Mouse (Mus musculus) splenic B cell, adult 2 months (primary cell): ENCODE results near the gene Smarcad1.

Source experiments
- DNase-seq: peaks from one replicate; pipeline ENCODE4 v3.0.0-alpha.2; 2011; ENCODE audit warnings: low read depth, low spot score
- H3K27me3 ChIP-seq: 2 replicates; pipeline ENCODE4 v1.6.1; 2012; ENCODE audit warnings: mild to moderate bottlenecking, low read length, moderate library complexity, mixed read lengths; ENCODE audit not compliant: control insufficient read depth, poor library complexity, insufficient read depth, severe bottlenecking
- H3K36me3 ChIP-seq: 2 replicates; pipeline ENCODE4 v1.6.1; 2012; ENCODE audit warnings: mild to moderate bottlenecking, low read length, moderate library complexity, mixed read lengths; ENCODE audit not compliant: control insufficient read depth, poor library complexity, insufficient read depth, severe bottlenecking

Gene Smarcad1

DNA sequence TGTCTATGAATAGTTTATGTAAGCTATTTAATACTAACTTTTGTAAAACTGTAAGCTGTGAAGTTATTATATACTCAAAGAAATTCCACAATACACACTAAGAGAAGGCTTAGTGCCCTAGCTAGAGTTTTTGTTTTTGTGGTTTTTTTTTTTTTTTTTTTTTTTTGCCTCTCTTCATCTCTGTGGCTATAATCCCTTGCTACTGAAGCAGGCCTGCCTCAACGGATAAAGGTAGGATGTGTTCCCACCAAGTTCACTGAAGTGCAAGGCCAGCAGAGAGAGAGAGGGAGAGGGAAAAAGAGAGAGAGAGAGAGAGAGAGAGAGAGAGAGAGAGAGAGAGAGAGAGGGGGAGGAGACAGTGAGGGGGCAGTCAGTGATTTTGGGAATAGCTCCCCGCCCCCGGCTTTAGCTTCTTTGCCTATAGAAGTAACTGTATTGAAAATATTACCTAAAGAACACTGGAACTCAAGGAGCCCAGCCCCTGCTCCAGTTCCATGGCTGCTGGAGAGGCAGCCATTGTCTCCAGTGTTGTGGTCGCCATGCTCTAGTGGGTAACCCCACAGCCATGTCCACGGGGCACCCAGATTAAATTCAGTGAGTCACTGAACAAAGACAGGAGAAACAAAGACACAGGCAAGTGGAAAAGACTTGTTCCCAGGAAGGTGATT is 97.8 kb downstream of the Smarcad1 start:
- H3K27me3 ChIP-seq, result no peaks in the 10 kb centered on the region
- H3K36me3 ChIP-seq, result no peaks in the 10 kb centered on the region
- peak; percentile 50 for DNase-seq

DNA sequence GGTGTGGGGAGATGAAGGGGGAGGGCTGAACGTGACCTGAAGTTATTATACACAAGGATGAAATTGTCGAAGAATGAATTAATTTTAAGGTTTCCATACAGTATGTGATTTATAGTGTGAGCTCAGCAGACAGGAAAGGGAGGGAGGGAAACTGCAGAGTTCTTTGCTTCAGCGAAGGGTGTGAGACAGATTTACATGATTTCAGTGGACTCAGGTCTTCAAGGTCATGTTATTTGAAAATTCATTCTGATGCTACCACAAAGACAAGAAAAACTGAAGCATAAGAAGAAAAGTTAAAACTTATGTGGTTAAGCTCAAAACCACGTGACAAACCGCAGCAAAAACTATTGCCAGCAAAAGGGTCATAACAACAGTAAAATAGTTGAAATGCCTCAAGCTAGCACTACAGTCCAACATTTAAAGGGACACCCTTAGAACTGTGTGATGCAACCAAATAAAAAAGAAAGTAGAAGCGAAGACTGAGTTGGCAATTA is 98.4 kb downstream of the Smarcad1 start:
- no peaks in the 10 kb centered on the region for H3K27me3 ChIP-seq
- DNase-seq, result peak; percentile 62
- H3K36me3 ChIP-seq, result no peaks in the 10 kb centered on the region

GRCm38 (mm10) chr6:65142316-65142715 is 99.9 kb downstream of the Smarcad1 start:
- Histone ChIP-seq H3K36me3 (no peaks in the 10 kb centered on the region), H3K27me3 (no peaks in the 10 kb centered on the region)
- DNase-seq, result peak; percentile 9

GRCm38 (mm10) chr6:65144621-65145205 is 102.3 kb downstream of the Smarcad1 start, which contains the start of gene Hpgds:
Hpgds (minus strand) TSS chr6:65144908.
- peak; percentile 94 for DNase-seq
- Histone ChIP-seq H3K36me3 (no peaks in the 10 kb centered on the region), H3K27me3 (no peaks in the 10 kb centered on the region)

DNA sequence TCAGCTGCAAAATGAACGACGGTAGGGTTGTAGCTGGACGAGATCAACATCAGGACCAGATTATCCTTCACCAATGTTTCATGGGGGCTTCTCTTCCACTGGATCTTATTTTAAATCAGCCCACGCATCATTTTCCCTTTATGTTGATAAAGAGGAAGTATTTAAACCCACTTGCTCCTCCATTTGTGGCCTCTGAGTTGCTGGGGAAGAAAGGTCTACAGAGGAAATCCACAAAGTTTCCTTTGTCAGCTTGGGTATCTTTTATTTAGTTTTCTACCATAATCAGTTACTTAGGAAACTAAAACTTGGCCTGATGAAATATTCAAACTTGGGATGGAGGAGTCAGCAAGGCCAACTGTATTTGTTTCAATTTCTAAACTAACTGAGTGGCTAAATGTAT is 104.0 kb downstream of the Smarcad1 start:
- H3K27me3 ChIP-seq, result no peaks in the 10 kb centered on the region
- no peaks in the 10 kb centered on the region for H3K36me3 ChIP-seq
- DNase-seq, result peak; percentile 32

- no peaks in the 10 kb centered on the region for H3K27me3 ChIP-seq
- H3K36me3 ChIP-seq, result no peaks in the 10 kb centered on the region
- no peak for DNase-seq
Observed at GRCm38 (mm10) chr6:65150703-65151102, 108.3 kb downstream of the Smarcad1 start.

DNA sequence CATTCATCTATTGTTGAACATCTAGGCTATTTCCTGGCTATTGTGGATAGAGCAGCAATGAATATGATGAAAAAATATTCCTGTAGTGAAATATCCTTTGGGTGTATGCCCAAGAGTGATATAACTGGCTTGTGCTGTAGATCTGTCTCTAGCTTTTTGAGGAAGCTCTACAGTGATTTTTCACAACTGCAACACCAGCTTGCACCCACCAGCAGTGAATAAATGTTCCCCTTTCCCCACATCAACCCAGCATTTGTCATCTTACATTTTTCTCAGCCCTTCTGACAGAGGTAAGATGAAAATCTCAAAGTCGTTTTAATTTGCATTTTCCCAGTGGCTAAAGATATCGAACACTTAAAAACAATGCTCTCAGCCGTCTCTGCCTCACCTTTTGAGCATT is 111.2 kb downstream of the Smarcad1 start:
- H3K36me3 ChIP-seq, result no peaks in the 10 kb centered on the region
- H3K27me3 ChIP-seq, result no peaks in the 10 kb centered on the region
- no peak for DNase-seq

- Histone ChIP-seq H3K36me3 (no peaks in the 10 kb centered on the region), H3K27me3 (no peaks in the 10 kb centered on the region)
- no peak for DNase-seq
Observed at GRCm38 (mm10) chr6:65157042-65157441, 114.7 kb downstream of the Smarcad1 start.

DNA sequence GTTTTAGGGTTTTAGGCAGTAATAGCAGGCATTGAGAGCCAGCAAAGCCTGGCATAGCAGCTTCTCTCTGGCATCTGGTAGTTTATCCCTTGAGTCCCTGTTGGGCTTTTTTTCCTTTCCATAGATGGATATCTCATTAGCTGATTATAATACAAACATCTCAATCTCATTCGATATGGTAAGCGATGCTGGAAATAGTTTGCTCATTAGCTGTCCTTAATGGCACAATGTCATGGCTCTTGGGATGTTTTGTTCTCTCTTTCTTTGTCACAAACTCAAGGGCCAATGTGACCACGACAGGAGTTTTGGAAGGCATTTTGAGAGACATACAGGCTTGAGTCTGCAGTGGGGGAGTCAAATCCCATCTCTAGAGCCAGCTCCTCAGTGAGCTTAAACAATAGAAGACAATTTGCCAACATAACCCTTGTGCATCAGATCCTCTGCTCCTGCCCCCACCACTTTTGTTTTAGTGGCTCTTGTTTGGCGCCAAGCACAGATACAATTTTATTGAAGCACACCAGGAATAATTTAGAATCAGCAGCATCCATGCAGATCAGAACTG is 117.1 kb downstream of the Smarcad1 start:
- Histone ChIP-seq H3K36me3 (no peaks in the 10 kb centered on the region), H3K27me3 (no peaks in the 10 kb centered on the region)
- DNase-seq, result no peak

GRCm38 (mm10) chr6:65164137-65164536 is 121.8 kb downstream of the Smarcad1 start:
- Histone ChIP-seq H3K36me3 (no peaks in the 10 kb centered on the region), H3K27me3 (no peaks in the 10 kb centered on the region)
- no peak for DNase-seq

GRCm38 (mm10) chr6:65164977-65165376 is 122.6 kb downstream of the Smarcad1 start:
- Histone ChIP-seq H3K36me3 (no peaks in the 10 kb centered on the region), H3K27me3 (no peaks in the 10 kb centered on the region)
- DNase-seq, result no peak
